Mouse (Mus musculus): ENCODE measurements around the gene Sirt5. TPM values are rescaled to one million over a fixed set of nuclear protein-coding genes. Genes with fewer than 3 reads are reported as not detected.

Sirt5 gene
- 27.7 and 29.6 TPM in 2 replicates for polyA plus RNA-seq (2012; rRNA removed)

DNA sequence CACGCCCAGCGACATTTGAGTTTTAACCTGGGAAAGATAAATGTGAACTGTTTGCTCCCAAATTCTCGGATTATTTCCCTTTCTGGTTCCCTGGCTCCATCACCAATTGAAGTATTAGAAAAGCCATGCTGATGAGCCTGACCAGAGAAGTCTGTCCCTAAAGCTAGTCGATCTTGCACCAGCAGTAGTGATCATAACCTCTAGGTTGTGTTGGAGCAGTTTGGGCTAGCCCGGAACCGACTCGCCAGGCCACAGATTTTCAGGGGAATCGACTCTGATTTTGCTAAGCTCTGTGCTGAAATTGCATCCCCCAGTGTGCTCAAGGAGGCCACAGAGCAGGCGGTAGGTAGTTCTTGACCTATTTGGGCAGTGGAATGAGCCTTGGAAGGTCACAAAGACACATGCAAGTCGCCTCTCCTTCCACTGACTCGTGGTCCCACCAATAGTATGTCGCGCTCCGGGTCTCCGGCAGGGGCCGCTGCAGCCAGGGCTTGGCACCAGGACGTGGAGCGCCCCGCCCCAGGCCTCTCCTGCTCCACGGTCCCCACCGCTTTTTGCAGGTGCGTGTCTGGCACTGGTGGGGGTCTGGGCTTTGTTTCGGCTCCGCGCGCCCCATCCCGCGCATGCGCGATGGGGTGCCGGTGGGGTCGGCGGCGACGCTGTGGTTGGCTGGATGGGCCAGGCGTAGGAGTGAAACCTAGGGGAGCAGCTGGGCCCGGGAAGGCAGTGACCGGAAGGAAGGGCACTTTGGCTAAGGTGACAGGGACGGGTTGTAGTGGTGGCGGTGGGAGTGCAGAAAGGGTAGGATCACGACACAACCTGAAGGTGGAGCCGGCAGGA lies at the start of gene Sirt5:
Gene Sirt5, plus strand, starts transcription at position 512 of the 840 bp plus-strand sequence.
- DNase-seq: peak; percentile 90 to 95
- WGBS: 13% methylated on average over 42 of the region's 42 CpGs
- peaks cover 5% of the 10 kb centered on the region; the same call in 1 of the 2 replicates for H3K4me1 ChIP-seq (ENCODE audit: control insufficient read depth, insufficient read depth, low read length)
- no peaks in the 10 kb centered on the region for H3K27me3 ChIP-seq (ENCODE audit: control insufficient read depth, insufficient read depth, low read length)
- TF ChIP-seq POLR2A (IDR thresholded peaks at IDR 0.05; ENCODE audit: borderline replicate concordance, insufficient read depth, low read length) (peak; percentile 26; the same call in 1 of the 2 replicates), CTCF (IDR thresholded peaks at IDR 0.05; ENCODE audit: borderline replicate concordance, insufficient read depth, low read depth, low read length) (peak; percentile 72)
- peak within 1 kb of the TSS; percentile 62 for H3K27ac ChIP-seq (ENCODE audit: insufficient read depth, low read length)
- H3K4me3 ChIP-seq (replicated peaks; ENCODE audit: insufficient read depth, low read depth, low read length): peak within 1 kb of the TSS; percentile 79

- H3K27me3 ChIP-seq (ENCODE audit: control insufficient read depth, insufficient read depth, low read length): no peaks in the 10 kb centered on the region
- TF ChIP-seq CTCF (IDR thresholded peaks at IDR 0.05; ENCODE audit: borderline replicate concordance, insufficient read depth, low read depth, low read length) (no peak), POLR2A (IDR thresholded peaks at IDR 0.05; ENCODE audit: borderline replicate concordance, insufficient read depth, low read length) (no peak)
- H3K27ac ChIP-seq (ENCODE audit: insufficient read depth, low read length): no peak overlapping the region
- H3K4me3 ChIP-seq (replicated peaks; ENCODE audit: insufficient read depth, low read depth, low read length): no peak overlapping the region
- DNase-seq: no peak
- H3K4me1 ChIP-seq (ENCODE audit: control insufficient read depth, insufficient read depth, low read length): no peaks in the 10 kb centered on the region
- 77% methylated on average over 5 of the region's 5 CpGs for WGBS
Observed at GRCm38 (mm10) chr13:43317411-43317810, 47.9 kb upstream of the Sirt5 start.

GRCm38 (mm10) chr13:43319396-43319795 lies 45.9 kb upstream of the Sirt5 start:
- Histone ChIP-seq H3K27ac (ENCODE audit: insufficient read depth, low read length) (no peak overlapping the region), H3K27me3 (ENCODE audit: control insufficient read depth, insufficient read depth, low read length) (no peaks in the 10 kb centered on the region), H3K4me1 (ENCODE audit: control insufficient read depth, insufficient read depth, low read length) (no peaks in the 10 kb centered on the region), H3K4me3 (replicated peaks; ENCODE audit: insufficient read depth, low read depth, low read length) (no peak overlapping the region)
- WGBS: 82% methylated on average over 3 of the region's 3 CpGs
- TF ChIP-seq CTCF (IDR thresholded peaks at IDR 0.05; ENCODE audit: borderline replicate concordance, insufficient read depth, low read depth, low read length) (no peak), POLR2A (IDR thresholded peaks at IDR 0.05; ENCODE audit: borderline replicate concordance, insufficient read depth, low read length) (no peak)
- no peak for DNase-seq

GRCm38 (mm10) chr13:43321492-43321891 lies 43.8 kb upstream of the Sirt5 start:
- WGBS: 80% methylated on average over 2 of the region's 2 CpGs
- DNase-seq: no peak
- H3K27ac ChIP-seq (ENCODE audit: insufficient read depth, low read length): no peak overlapping the region
- no peak overlapping the region for H3K4me3 ChIP-seq (replicated peaks; ENCODE audit: insufficient read depth, low read depth, low read length)
- no peak for TF ChIP-seq POLR2A (IDR thresholded peaks at IDR 0.05; ENCODE audit: borderline replicate concordance, insufficient read depth, low read length)
- no peak for TF ChIP-seq CTCF (IDR thresholded peaks at IDR 0.05; ENCODE audit: borderline replicate concordance, insufficient read depth, low read depth, low read length)
- H3K27me3 ChIP-seq (ENCODE audit: control insufficient read depth, insufficient read depth, low read length): no peaks in the 10 kb centered on the region
- no peaks in the 10 kb centered on the region for H3K4me1 ChIP-seq (ENCODE audit: control insufficient read depth, insufficient read depth, low read length)

DNA sequence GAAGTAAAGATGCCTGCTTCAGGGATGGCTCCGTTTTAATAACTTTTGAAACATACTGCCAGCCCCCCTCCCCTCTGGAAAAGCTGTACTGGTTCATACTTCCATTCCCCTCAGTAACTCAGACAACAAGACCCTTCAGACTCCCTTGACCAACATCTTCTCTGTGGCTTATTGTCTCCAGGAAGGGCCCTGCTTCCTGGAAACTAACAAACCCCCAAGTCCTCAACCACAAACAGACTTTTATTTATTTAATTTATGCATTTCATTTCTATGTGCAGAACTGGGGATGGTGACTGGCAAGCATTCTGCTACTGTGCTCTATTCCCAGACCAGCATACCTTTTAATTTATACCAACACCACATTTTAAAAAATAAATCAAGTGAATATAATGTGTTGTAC lies 39.9 kb upstream of the Sirt5 start:
- Histone ChIP-seq H3K27me3 (ENCODE audit: control insufficient read depth, insufficient read depth, low read length) (no peaks in the 10 kb centered on the region), H3K27ac (ENCODE audit: insufficient read depth, low read length) (no peak overlapping the region), H3K4me1 (ENCODE audit: control insufficient read depth, insufficient read depth, low read length) (no peaks in the 10 kb centered on the region), H3K4me3 (replicated peaks; ENCODE audit: insufficient read depth, low read depth, low read length) (no peak overlapping the region)
- 68% methylated on average over 1 of the region's 1 CpGs for WGBS
- TF ChIP-seq POLR2A (IDR thresholded peaks at IDR 0.05; ENCODE audit: borderline replicate concordance, insufficient read depth, low read length): no peak
- TF ChIP-seq CTCF (IDR thresholded peaks at IDR 0.05; ENCODE audit: borderline replicate concordance, insufficient read depth, low read depth, low read length): no peak
- DNase-seq: no peak

- H3K27ac ChIP-seq (ENCODE audit: insufficient read depth, low read length): no peak overlapping the region
- H3K4me1 ChIP-seq (ENCODE audit: control insufficient read depth, insufficient read depth, low read length): no peaks in the 10 kb centered on the region
- no peaks in the 10 kb centered on the region for H3K27me3 ChIP-seq (ENCODE audit: control insufficient read depth, insufficient read depth, low read length)
- H3K4me3 ChIP-seq (replicated peaks; ENCODE audit: insufficient read depth, low read depth, low read length): no peak overlapping the region
- 78% methylated on average over 11 of the region's 11 CpGs for WGBS
- DNase-seq: no peak
- TF ChIP-seq POLR2A (IDR thresholded peaks at IDR 0.05; ENCODE audit: borderline replicate concordance, insufficient read depth, low read length): no peak
- no peak for TF ChIP-seq CTCF (IDR thresholded peaks at IDR 0.05; ENCODE audit: borderline replicate concordance, insufficient read depth, low read depth, low read length)
Observed at GRCm38 (mm10) chr13:43331721-43332444, 33.4 kb upstream of the Sirt5 start.

GRCm38 (mm10) chr13:43332591-43332990 lies 32.7 kb upstream of the Sirt5 start:
- peak in 1 of 2 experiments; percentile 16 for DNase-seq
- Histone ChIP-seq H3K4me3 (replicated peaks; ENCODE audit: insufficient read depth, low read depth, low read length) (no peak overlapping the region), H3K4me1 (ENCODE audit: control insufficient read depth, insufficient read depth, low read length) (no peaks in the 10 kb centered on the region), H3K27me3 (ENCODE audit: control insufficient read depth, insufficient read depth, low read length) (no peaks in the 10 kb centered on the region), H3K27ac (ENCODE audit: insufficient read depth, low read length) (no peak overlapping the region)
- TF ChIP-seq CTCF (IDR thresholded peaks at IDR 0.05; ENCODE audit: borderline replicate concordance, insufficient read depth, low read depth, low read length): 0 out of 2 replicates have a peak, but pooled peaks have one; percentile 5
- no peak for TF ChIP-seq POLR2A (IDR thresholded peaks at IDR 0.05; ENCODE audit: borderline replicate concordance, insufficient read depth, low read length)
- WGBS: 44% methylated on average over 7 of the region's 7 CpGs
